Mouse (Mus musculus) olfactory bulb, adult 2 months (tissue): ENCODE data around the gene Tmem232.
"Not testable (repeated sequence)": the region's sequence is repeated elsewhere in the genome, so short reads cannot be mapped to it uniquely, and the experiment has no call there.

Source experiments
- CTCF ChIP-seq: fragments of 200-500 bp; IDR thresholded peaks from 2 replicates; pipeline ENCODE4 v1.5.1; 2012; ENCODE audit warnings: low read depth, mild to moderate bottlenecking, low read length, moderate library complexity; ENCODE audit not compliant: insufficient read depth
- POLR2A ChIP-seq: fragments of 200-500 bp; IDR thresholded peaks from 2 replicates; pipeline ENCODE4 v1.6.1; 2012; ENCODE audit warnings: mild to moderate bottlenecking, low read depth, low read length, moderate library complexity; ENCODE audit not compliant: insufficient read depth

- not testable (repeated sequence) for TF ChIP-seq CTCF, POLR2A
These were observed 318.9 kb downstream of the Tmem232 start for GRCm38 (mm10) chr17:65221687-65222086.
